Mouse (Mus musculus) midbrain, embryonic 11.5 days (tissue): ENCODE results near the gene Gm15127. TPM values are rescaled to one million over a fixed set of nuclear protein-coding genes. Genes with fewer than 3 reads are reported as not detected.
"Not testable (repeated sequence)": the region's sequence is repeated elsewhere in the genome, so short reads cannot be mapped to it uniquely, and the experiment has no call there.

Experiments used
- ATAC-seq: fragments of 200-750 bp; cut with Nextera tagmentation; 2 replicates; pipeline ENCODE4 v1.8.0; 2017; ENCODE audit warnings: moderate TSS enrichment, moderate library complexity; ENCODE audit not compliant: low FRiP score
- DNase-seq: peaks from one replicate; pipeline ENCODE4 v3.0.0; 2015; ENCODE audit warnings: low spot score; ENCODE audit errors: missing footprints
- H3K27ac ChIP-seq: fragments of 300-500 bp; sonication (generic); 2 replicates; pipeline ENCODE4 v1.5.1; 2014; ENCODE audit warnings: low read depth, low read length
- H3K27me3 ChIP-seq: fragments of 300-500 bp; sonication (generic); 2 replicates; pipeline ENCODE4 v1.6.1; 2014; ENCODE audit warnings: mild to moderate bottlenecking, low read length, moderate library complexity, mixed read lengths; ENCODE audit not compliant: control insufficient read depth, insufficient read depth
- H3K36me3 ChIP-seq: fragments of 300-500 bp; sonication (generic); 2 replicates; pipeline ENCODE4 v1.6.1; 2014; ENCODE audit warnings: mild to moderate bottlenecking, low read length, moderate library complexity, mixed read lengths; ENCODE audit not compliant: control insufficient read depth, insufficient read depth
- H3K4me1 ChIP-seq: fragments of 300-500 bp; sonication (generic); 2 replicates; pipeline ENCODE4 v1.6.1; 2014; ENCODE audit warnings: low read length; ENCODE audit not compliant: control insufficient read depth, insufficient read depth
- H3K4me2 ChIP-seq: fragments of 300-500 bp; sonication (generic); 2 replicates; pipeline ENCODE4 v1.6.1; 2014; ENCODE audit warnings: mild to moderate bottlenecking, moderate library complexity
- H3K4me3 ChIP-seq: fragments of 300-500 bp; sonication (generic); 2 replicates; pipeline ENCODE4 v1.5.1; 2014; ENCODE audit warnings: low read depth, low read length
- H3K9ac ChIP-seq: fragments of 300-500 bp; sonication (generic); 2 replicates; pipeline ENCODE4 v1.6.1; 2014; ENCODE audit warnings: low read length
- H3K9me3 ChIP-seq: fragments of 300-500 bp; sonication (generic); 2 replicates; pipeline ENCODE4 v1.6.1; 2016; ENCODE audit warnings: low read length; ENCODE audit not compliant: control insufficient read depth
- WGBS: fragments of 180-500 bp; shearing (Covaris S2); extraction: QIAGEN DNeasy Blood & Tissue Kit; methylation state at CpG from one replicate; pipeline ENCODE4 v1.1.7; 2014; 5-methylcytosine and 5-hydroxymethylcytosine counted together
- polyA plus RNA-seq: library from polyadenylated mRNA; unstranded; fragments of >200 nt; fragmentation: Nextera tagmentation; extraction: Ambion mirVana; gene quantifications from 2 replicates; pipeline ENCODE4 v1.2.1, GENCODE M21; 2014

Gm15127 gene
- polyA plus RNA-seq: not detected in 2 replicates

DNA sequence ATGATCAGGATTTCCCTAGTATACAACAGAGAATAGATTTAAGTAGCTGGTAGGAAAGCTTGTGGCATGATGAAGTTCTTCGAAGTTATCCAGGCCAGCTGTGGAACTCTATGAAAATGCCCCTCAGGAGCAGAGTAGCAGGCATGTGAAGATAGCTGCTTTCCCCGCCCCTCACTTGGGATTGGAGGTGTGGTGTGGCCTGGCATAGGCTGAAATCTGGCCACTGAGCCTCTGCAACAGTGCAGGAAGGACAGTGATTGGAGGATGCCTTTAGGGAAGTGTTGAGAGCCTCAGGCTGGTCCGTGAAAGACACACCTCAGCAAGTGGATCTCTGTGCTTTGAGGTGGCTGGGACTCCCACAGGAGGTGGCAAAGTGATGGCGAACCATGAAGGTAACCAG is at the start of gene Gm15127:
Gene Gm15127, plus strand, starts transcription at position 301 of the 400 bp plus-strand sequence.
- H3K9me3 ChIP-seq, H3K36me3 ChIP-seq, H3K4me1 ChIP-seq, H3K4me2 ChIP-seq, H3K4me3 ChIP-seq, H3K27ac ChIP-seq, H3K9ac ChIP-seq, ATAC-seq, H3K27me3 ChIP-seq, DNase-seq: not testable (repeated sequence)
- WGBS: 100% methylated on average over 1 of the region's 4 CpGs

DNA sequence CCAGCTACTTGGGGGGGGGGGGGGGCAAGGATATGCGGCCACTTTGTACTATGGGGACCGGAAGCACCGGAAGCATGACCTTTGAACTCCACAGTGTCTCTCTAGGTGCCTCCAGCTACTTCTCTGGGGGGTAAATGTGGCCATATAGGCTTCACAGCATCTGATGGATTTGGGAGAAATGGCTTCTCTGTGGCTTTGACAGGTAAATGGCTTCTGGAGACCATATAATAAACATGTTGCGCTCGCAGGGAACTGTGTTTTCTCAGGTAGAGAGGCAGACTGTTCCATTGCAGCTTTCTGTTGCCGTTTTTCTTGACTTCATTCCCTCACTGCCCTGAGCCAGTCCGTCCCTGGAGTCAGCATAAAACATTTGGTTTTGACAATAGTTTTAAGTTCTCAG is 48.3 kb upstream of the Gm15127 start, which contains the start of gene Gm8334:
Gene Gm8334, minus strand, starts transcription at position 101 of the 400 bp plus-strand sequence.
- not testable (repeated sequence) for ATAC-seq

DNA sequence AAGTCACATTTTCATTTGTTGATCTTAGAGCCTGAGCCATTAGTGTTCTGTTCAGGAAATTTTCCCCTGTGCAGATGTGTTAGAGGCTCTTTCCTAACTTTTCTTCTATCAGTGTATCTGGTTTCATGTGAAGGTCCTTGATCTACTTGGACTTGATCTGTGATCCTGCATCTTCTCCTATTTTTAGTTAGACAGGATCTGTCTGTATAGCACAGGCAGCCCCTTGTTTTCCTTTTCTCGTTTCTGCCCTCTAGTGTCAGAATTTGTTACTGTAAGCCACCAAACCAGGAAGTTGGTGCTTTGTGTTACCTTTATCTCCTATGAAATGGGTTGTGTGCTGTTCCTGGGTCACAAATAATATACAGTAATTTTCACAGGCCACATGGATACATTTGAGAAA is 12.9 kb downstream of the Gm15127 start:
- WGBS: 33% methylated on average over 1 of the region's 1 CpGs
- H3K9me3 ChIP-seq: not testable (repeated sequence)

More for the DNA sequence above, 48.3 kb upstream of the Gm15127 start, which contains the start of gene Gm8334:
- not testable (repeated sequence) for DNase-seq, H3K4me2 ChIP-seq, H3K9me3 ChIP-seq, H3K4me1 ChIP-seq, H3K4me3 ChIP-seq, H3K27me3 ChIP-seq, H3K9ac ChIP-seq, H3K36me3 ChIP-seq, H3K27ac ChIP-seq
- WGBS: 80% methylated on average over 3 of the region's 7 CpGs

More for the DNA sequence above, 12.9 kb downstream of the Gm15127 start:
- H3K27me3 ChIP-seq, DNase-seq, H3K4me3 ChIP-seq, H3K27ac ChIP-seq, H3K4me1 ChIP-seq, ATAC-seq, H3K9ac ChIP-seq, H3K36me3 ChIP-seq, H3K4me2 ChIP-seq: not testable (repeated sequence)

Other genes with a start within 250 kb of the Gm15127 start
- gene Gm15114, start 174.6 kb upstream of the Gm15127 start, polyA plus RNA-seq: not detected in 2 replicates
- not detected in 2 replicates for gene Gm8334, start 48.4 kb upstream of the Gm15127 start, polyA plus RNA-seq
- not detected in 2 replicates for gene Luzp4, start 194.0 kb downstream of the Gm15127 start, polyA plus RNA-seq